Mouse (Mus musculus): ENCODE data around the gene Hunk. TPM values are rescaled to one million over a fixed set of nuclear protein-coding genes. Genes with fewer than 3 reads are reported as not detected.

Gene Hunk
- polyA plus RNA-seq, 1 experiment, result 15.5 TPM

- no peaks in the 10 kb centered on the region for H3K27me3 ChIP-seq (ENCODE audit: control insufficient read depth, insufficient read depth, low read length, poor library complexity, severe bottlenecking)
- no peak overlapping the region for H3K27ac ChIP-seq (ENCODE audit: insufficient read depth, low read length)
- no peaks in the 10 kb centered on the region for H3K36me3 ChIP-seq (ENCODE audit: control insufficient read depth, insufficient read depth, low read length, poor library complexity, severe bottlenecking)
- TF ChIP-seq EP300 (IDR thresholded peaks at IDR 0.05; ENCODE audit: insufficient read depth, low read depth, low read length), result no peak
- TF ChIP-seq CTCF (IDR thresholded peaks at IDR 0.05; ENCODE audit: low read depth, low read length), result no peak
- no peak for TF ChIP-seq POLR2A (IDR thresholded peaks at IDR 0.05; ENCODE audit: insufficient read depth, low read length)
- no peak overlapping the region for H3K4me3 ChIP-seq (ENCODE audit: low read depth, low read length)
- H3K9me3 ChIP-seq (replicated peaks; ENCODE audit: control insufficient read depth, insufficient read depth, low read length, poor library complexity, severe bottlenecking), result no peaks in the 10 kb centered on the region
- H3K4me1 ChIP-seq (ENCODE audit: control insufficient read depth, insufficient read depth, low read length), result no peaks in the 10 kb centered on the region
- no peak overlapping the region for H3K9ac ChIP-seq (ENCODE audit: low read depth, poor library complexity, severe bottlenecking)
Observed at GRCm38 (mm10) chr16:90490066-90490465, 104.3 kb downstream of the Hunk start.

GRCm38 (mm10) chr16:90491898-90492499 lies 106.2 kb downstream of the Hunk start:
- Histone ChIP-seq H3K4me1 (ENCODE audit: control insufficient read depth, insufficient read depth, low read length) (no peaks in the 10 kb centered on the region), H3K9me3 (replicated peaks; ENCODE audit: control insufficient read depth, insufficient read depth, low read length, poor library complexity, severe bottlenecking) (no peaks in the 10 kb centered on the region), H3K36me3 (ENCODE audit: control insufficient read depth, insufficient read depth, low read length, poor library complexity, severe bottlenecking) (no peaks in the 10 kb centered on the region), H3K4me3 (ENCODE audit: low read depth, low read length) (no peak overlapping the region), H3K27ac (ENCODE audit: insufficient read depth, low read length) (no peak overlapping the region), H3K9ac (ENCODE audit: low read depth, poor library complexity, severe bottlenecking) (no peak overlapping the region), H3K27me3 (ENCODE audit: control insufficient read depth, insufficient read depth, low read length, poor library complexity, severe bottlenecking) (no peaks in the 10 kb centered on the region)
- TF ChIP-seq POLR2A (IDR thresholded peaks at IDR 0.05; ENCODE audit: insufficient read depth, low read length), result no peak
- TF ChIP-seq EP300 (IDR thresholded peaks at IDR 0.05; ENCODE audit: insufficient read depth, low read depth, low read length), result no peak
- TF ChIP-seq CTCF (IDR thresholded peaks at IDR 0.05; ENCODE audit: low read depth, low read length), result no peak

- no peak overlapping the region for H3K9ac ChIP-seq (ENCODE audit: low read depth, poor library complexity, severe bottlenecking)
- H3K27me3 ChIP-seq (ENCODE audit: control insufficient read depth, insufficient read depth, low read length, poor library complexity, severe bottlenecking), result no peaks in the 10 kb centered on the region
- no peaks in the 10 kb centered on the region for H3K36me3 ChIP-seq (ENCODE audit: control insufficient read depth, insufficient read depth, low read length, poor library complexity, severe bottlenecking)
- H3K9me3 ChIP-seq (replicated peaks; ENCODE audit: control insufficient read depth, insufficient read depth, low read length, poor library complexity, severe bottlenecking), result no peaks in the 10 kb centered on the region
- no peak overlapping the region for H3K4me3 ChIP-seq (ENCODE audit: low read depth, low read length)
- H3K27ac ChIP-seq (ENCODE audit: insufficient read depth, low read length), result no peak overlapping the region
- no peaks in the 10 kb centered on the region for H3K4me1 ChIP-seq (ENCODE audit: control insufficient read depth, insufficient read depth, low read length)
- TF ChIP-seq EP300 (IDR thresholded peaks at IDR 0.05; ENCODE audit: insufficient read depth, low read depth, low read length) (no peak), POLR2A (IDR thresholded peaks at IDR 0.05; ENCODE audit: insufficient read depth, low read length) (no peak), CTCF (IDR thresholded peaks at IDR 0.05; ENCODE audit: low read depth, low read length) (no peak)
Observed at GRCm38 (mm10) chr16:90496930-90497329, 111.1 kb downstream of the Hunk start.

- no peaks in the 10 kb centered on the region for H3K9me3 ChIP-seq (replicated peaks; ENCODE audit: control insufficient read depth, insufficient read depth, low read length, poor library complexity, severe bottlenecking)
- no peaks in the 10 kb centered on the region for H3K27me3 ChIP-seq (ENCODE audit: control insufficient read depth, insufficient read depth, low read length, poor library complexity, severe bottlenecking)
- no peaks in the 10 kb centered on the region for H3K36me3 ChIP-seq (ENCODE audit: control insufficient read depth, insufficient read depth, low read length, poor library complexity, severe bottlenecking)
- no peaks in the 10 kb centered on the region for H3K4me1 ChIP-seq (ENCODE audit: control insufficient read depth, insufficient read depth, low read length)
- H3K9ac ChIP-seq (ENCODE audit: low read depth, poor library complexity, severe bottlenecking), result no peak overlapping the region
- TF ChIP-seq EP300 (IDR thresholded peaks at IDR 0.05; ENCODE audit: insufficient read depth, low read depth, low read length) (no peak), POLR2A (IDR thresholded peaks at IDR 0.05; ENCODE audit: insufficient read depth, low read length) (no peak), CTCF (IDR thresholded peaks at IDR 0.05; ENCODE audit: low read depth, low read length) (no peak)
- H3K4me3 ChIP-seq (ENCODE audit: low read depth, low read length), result no peak overlapping the region
- H3K27ac ChIP-seq (ENCODE audit: insufficient read depth, low read length), result no peak overlapping the region
Observed at GRCm38 (mm10) chr16:90497749-90498464, 112.1 kb downstream of the Hunk start.

GRCm38 (mm10) chr16:90500809-90501208 lies 115.0 kb downstream of the Hunk start:
- Histone ChIP-seq H3K4me1 (ENCODE audit: control insufficient read depth, insufficient read depth, low read length) (no peaks in the 10 kb centered on the region), H3K4me3 (ENCODE audit: low read depth, low read length) (no peak overlapping the region), H3K9me3 (replicated peaks; ENCODE audit: control insufficient read depth, insufficient read depth, low read length, poor library complexity, severe bottlenecking) (no peaks in the 10 kb centered on the region), H3K9ac (ENCODE audit: low read depth, poor library complexity, severe bottlenecking) (no peak overlapping the region), H3K36me3 (ENCODE audit: control insufficient read depth, insufficient read depth, low read length, poor library complexity, severe bottlenecking) (no peaks in the 10 kb centered on the region), H3K27me3 (ENCODE audit: control insufficient read depth, insufficient read depth, low read length, poor library complexity, severe bottlenecking) (no peaks in the 10 kb centered on the region), H3K27ac (ENCODE audit: insufficient read depth, low read length) (no peak overlapping the region)
- TF ChIP-seq POLR2A (IDR thresholded peaks at IDR 0.05; ENCODE audit: insufficient read depth, low read length), result no peak
- no peak for TF ChIP-seq CTCF (IDR thresholded peaks at IDR 0.05; ENCODE audit: low read depth, low read length)
- TF ChIP-seq EP300 (IDR thresholded peaks at IDR 0.05; ENCODE audit: insufficient read depth, low read depth, low read length), result no peak

- no peaks in the 10 kb centered on the region for H3K27me3 ChIP-seq (ENCODE audit: control insufficient read depth, insufficient read depth, low read length, poor library complexity, severe bottlenecking)
- H3K9me3 ChIP-seq (replicated peaks; ENCODE audit: control insufficient read depth, insufficient read depth, low read length, poor library complexity, severe bottlenecking), result no peaks in the 10 kb centered on the region
- H3K9ac ChIP-seq (ENCODE audit: low read depth, poor library complexity, severe bottlenecking), result no peak overlapping the region
- no peak for TF ChIP-seq POLR2A (IDR thresholded peaks at IDR 0.05; ENCODE audit: insufficient read depth, low read length)
- TF ChIP-seq EP300 (IDR thresholded peaks at IDR 0.05; ENCODE audit: insufficient read depth, low read depth, low read length), result no peak
- no peak for TF ChIP-seq CTCF (IDR thresholded peaks at IDR 0.05; ENCODE audit: low read depth, low read length)
- no peak overlapping the region for H3K27ac ChIP-seq (ENCODE audit: insufficient read depth, low read length)
- H3K4me1 ChIP-seq (ENCODE audit: control insufficient read depth, insufficient read depth, low read length), result no peaks in the 10 kb centered on the region
- no peaks in the 10 kb centered on the region for H3K36me3 ChIP-seq (ENCODE audit: control insufficient read depth, insufficient read depth, low read length, poor library complexity, severe bottlenecking)
- no peak overlapping the region for H3K4me3 ChIP-seq (ENCODE audit: low read depth, low read length)
Observed at GRCm38 (mm10) chr16:90505252-90505651, 119.4 kb downstream of the Hunk start.
